Mouse (Mus musculus) liver, embryonic 14.5 days (tissue): Measurements from ENCODE around the gene Zbtb22.

Source experiments
- CTCF ChIP-seq: IDR thresholded peaks from 2 replicates; pipeline ENCODE4 v1.5.1; 2016; ENCODE audit warnings: antibody characterized with exemption, low read depth, control low read depth
- EP300 ChIP-seq: IDR thresholded peaks from 2 replicates; pipeline ENCODE4 v1.6.1; 2016; ENCODE audit warnings: antibody characterized with exemption, low read depth

DNA sequence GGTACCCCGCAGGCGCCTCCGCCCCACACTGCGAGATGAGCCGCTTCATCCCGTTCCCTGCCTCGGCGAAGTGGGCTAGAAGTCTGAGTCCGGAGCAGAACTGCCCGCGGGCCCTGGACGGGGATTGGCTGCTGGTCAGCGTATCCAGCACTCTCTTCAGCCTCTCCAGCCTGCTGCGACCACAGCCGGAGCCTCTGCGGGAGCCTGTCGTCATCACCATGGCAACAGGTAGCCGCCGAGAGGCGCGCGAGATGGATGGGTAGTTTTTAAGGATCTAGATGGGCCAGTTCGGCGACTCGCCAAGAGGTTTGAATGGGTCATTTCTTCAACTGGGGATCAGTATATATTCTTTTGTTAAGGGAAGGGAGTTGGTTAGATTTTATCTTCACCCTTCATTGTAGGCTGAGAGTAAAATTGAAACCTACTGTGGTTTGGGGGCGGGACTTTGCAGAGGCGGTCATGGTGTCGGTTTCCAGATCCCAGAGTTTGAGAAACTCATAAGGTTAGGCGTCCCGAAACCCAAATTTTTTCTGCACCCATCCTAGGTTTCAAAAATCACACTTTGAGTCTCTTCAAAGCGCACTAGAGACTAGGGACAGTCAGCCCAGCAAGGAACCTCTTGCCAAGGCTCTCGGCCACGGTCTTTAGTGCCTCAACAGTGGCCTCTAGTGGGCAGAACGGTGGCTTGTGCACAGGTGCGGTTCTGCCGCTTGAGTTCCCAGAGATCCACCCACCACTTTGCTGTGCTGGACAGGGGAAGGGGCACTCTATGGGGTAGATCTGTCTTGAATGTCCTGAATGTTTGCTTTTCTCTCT is 4.8 kb downstream of the Zbtb22 start:
- TF ChIP-seq CTCF (peak; percentile 99), EP300 (no peak)
